Mouse (Mus musculus): ENCODE data around the gene Efna5. TPM values are rescaled to one million over a fixed set of nuclear protein-coding genes. Genes with fewer than 3 reads are reported as not detected.

The Efna5 gene
- polyA plus RNA-seq, 1 experiment = 4.1 TPM

DNA sequence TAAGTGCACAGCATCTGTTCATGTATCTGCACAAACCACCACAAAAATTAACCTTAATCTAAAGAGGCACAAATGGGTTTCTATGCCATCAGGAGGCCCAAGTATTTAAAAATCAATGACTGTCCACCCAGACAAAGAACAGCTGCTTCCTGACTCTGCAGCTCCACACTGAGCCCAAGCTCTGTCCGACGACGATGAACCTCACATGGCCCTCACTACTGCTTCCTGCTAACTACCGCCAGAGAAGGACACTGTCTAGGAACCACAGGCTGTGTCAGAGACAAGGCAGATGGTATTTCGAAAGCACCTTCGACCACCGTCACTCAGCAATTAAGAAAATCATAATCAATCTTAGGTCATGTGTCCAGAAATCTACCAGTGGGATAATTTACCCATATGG, 29.8 kb downstream of the Efna5 start:
- no peak for DNase-seq
- 42% methylated on average over 7 of the region's 7 CpGs for WGBS
- TF ChIP-seq CTCF (IDR thresholded peaks at IDR 0.05; ENCODE audit: borderline replicate concordance, insufficient read depth, low read depth, low read length) (no peak), POLR2A (IDR thresholded peaks at IDR 0.05; ENCODE audit: borderline replicate concordance, insufficient read depth, low read length) (no peak)

DNA sequence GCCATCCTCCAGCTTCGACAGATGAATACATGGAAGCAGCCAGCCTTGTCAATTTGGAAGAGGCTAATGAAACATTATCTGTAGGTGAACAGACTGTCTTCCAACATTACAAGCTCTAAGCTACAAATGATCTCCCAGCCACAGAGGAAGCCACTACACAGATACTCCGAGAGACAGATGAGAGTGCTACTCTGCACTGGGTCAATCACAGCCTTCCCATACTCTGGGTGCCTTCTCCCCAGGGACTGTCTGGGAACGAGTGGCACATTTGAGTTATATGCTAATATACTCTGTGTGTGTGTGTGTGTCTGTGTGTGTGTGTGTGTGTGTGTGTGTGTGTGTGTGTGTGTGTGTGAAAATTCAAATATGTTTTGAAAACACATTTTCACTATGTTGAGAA, 30.5 kb downstream of the Efna5 start:
- TF ChIP-seq POLR2A (IDR thresholded peaks at IDR 0.05; ENCODE audit: borderline replicate concordance, insufficient read depth, low read length) (no peak), CTCF (IDR thresholded peaks at IDR 0.05; ENCODE audit: borderline replicate concordance, insufficient read depth, low read depth, low read length) (no peak)
- Histone ChIP-seq H3K27ac (ENCODE audit: insufficient read depth, low read length) (no peak overlapping the region), H3K4me3 (replicated peaks; ENCODE audit: insufficient read depth, low read depth, low read length) (no peak overlapping the region), H3K27me3 (ENCODE audit: control insufficient read depth, insufficient read depth, low read length) (no peaks in the 10 kb centered on the region), H3K4me1 (ENCODE audit: control insufficient read depth, insufficient read depth, low read length) (no peaks in the 10 kb centered on the region)
- no peak for DNase-seq
- WGBS = 59% methylated on average over 3 of the region's 3 CpGs

More for the DNA sequence above, 29.8 kb downstream of the Efna5 start:
- Histone ChIP-seq H3K27me3 (ENCODE audit: control insufficient read depth, insufficient read depth, low read length) (no peaks in the 10 kb centered on the region), H3K4me3 (replicated peaks; ENCODE audit: insufficient read depth, low read depth, low read length) (no peak overlapping the region), H3K4me1 (ENCODE audit: control insufficient read depth, insufficient read depth, low read length) (no peaks in the 10 kb centered on the region), H3K27ac (ENCODE audit: insufficient read depth, low read length) (no peak overlapping the region)

DNA sequence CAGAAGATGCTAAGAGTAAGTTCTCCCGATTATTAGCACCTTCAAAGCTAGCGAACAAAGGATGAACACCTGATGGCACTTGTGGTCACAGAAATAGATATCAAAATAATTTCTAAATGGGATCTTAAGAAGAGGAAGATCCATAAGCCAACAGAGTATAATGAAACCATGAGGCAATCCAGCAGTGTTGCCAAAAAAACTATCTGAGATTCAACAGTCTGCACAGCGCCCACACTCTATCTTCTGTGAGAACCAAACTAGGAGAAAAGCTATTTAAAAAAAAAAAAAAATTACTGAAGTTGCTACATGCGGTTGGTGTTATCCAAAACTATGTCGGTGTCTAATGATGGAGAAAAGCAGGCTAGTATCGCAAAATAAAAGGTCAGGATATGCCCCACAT, 31.4 kb downstream of the Efna5 start:
- TF ChIP-seq POLR2A (IDR thresholded peaks at IDR 0.05; ENCODE audit: borderline replicate concordance, insufficient read depth, low read length) = no peak
- TF ChIP-seq CTCF (IDR thresholded peaks at IDR 0.05; ENCODE audit: borderline replicate concordance, insufficient read depth, low read depth, low read length) = no peak
- H3K4me3 ChIP-seq (replicated peaks; ENCODE audit: insufficient read depth, low read depth, low read length) = no peak overlapping the region

DNA sequence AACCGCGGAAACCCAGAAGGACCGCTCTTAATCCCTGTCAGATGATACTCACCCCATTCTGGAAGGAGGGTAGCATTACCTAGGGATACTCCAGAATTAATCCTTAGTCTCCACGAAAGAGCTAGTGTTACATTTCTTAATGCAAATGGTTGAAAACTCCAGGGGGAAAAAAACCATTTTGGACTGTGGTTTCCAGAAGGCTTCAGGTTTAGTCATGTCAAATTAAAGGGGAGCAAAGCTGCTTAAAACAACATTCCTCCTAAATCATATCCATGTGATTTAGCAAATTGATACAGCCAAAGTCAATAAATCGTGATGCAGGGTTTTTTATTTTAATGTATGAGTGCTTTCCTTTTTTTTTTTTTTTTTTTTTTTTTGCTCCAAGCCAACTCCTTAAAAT, 35.5 kb downstream of the Efna5 start:
- TF ChIP-seq POLR2A (IDR thresholded peaks at IDR 0.05; ENCODE audit: borderline replicate concordance, insufficient read depth, low read length) = no peak
- no peak for TF ChIP-seq CTCF (IDR thresholded peaks at IDR 0.05; ENCODE audit: borderline replicate concordance, insufficient read depth, low read depth, low read length)
- DNase-seq = no peak
- no peaks in the 10 kb centered on the region for H3K4me1 ChIP-seq (ENCODE audit: control insufficient read depth, insufficient read depth, low read length)
- H3K4me3 ChIP-seq (replicated peaks; ENCODE audit: insufficient read depth, low read depth, low read length) = no peak overlapping the region
- H3K27ac ChIP-seq (ENCODE audit: insufficient read depth, low read length) = no peak overlapping the region
- no peaks in the 10 kb centered on the region for H3K27me3 ChIP-seq (ENCODE audit: control insufficient read depth, insufficient read depth, low read length)
- WGBS = 57% methylated on average over 5 of the region's 5 CpGs

More for the DNA sequence above, 31.4 kb downstream of the Efna5 start:
- Histone ChIP-seq H3K27ac (ENCODE audit: insufficient read depth, low read length) (no peak overlapping the region), H3K4me1 (ENCODE audit: control insufficient read depth, insufficient read depth, low read length) (no peaks in the 10 kb centered on the region), H3K27me3 (ENCODE audit: control insufficient read depth, insufficient read depth, low read length) (no peaks in the 10 kb centered on the region)
- 84% methylated on average over 6 of the region's 6 CpGs for WGBS
- DNase-seq = no peak

DNA sequence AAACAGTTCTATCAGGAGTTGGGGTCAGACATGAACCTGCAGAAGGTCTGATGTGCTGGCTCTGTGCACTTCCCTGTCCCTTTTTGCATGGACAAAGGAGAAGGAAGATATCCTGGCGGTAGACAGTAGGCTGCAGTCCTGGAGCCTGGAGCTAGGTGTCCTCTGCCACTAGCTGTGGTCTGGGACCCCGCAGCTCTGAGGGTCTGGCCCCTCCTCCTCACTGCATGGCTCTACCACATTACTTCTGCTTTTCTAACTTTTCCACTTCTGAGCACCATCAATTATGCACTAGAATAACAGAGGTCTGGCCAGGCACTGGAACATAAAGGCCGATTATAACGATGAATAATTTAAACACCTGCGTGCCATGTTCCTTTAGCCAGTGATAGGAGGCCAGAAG, 36.8 kb downstream of the Efna5 start:
- Histone ChIP-seq H3K4me3 (replicated peaks; ENCODE audit: insufficient read depth, low read depth, low read length) (no peak overlapping the region), H3K27ac (ENCODE audit: insufficient read depth, low read length) (no peak overlapping the region), H3K4me1 (ENCODE audit: control insufficient read depth, insufficient read depth, low read length) (no peaks in the 10 kb centered on the region), H3K27me3 (ENCODE audit: control insufficient read depth, insufficient read depth, low read length) (no peaks in the 10 kb centered on the region)
- no peak for DNase-seq
- TF ChIP-seq CTCF (IDR thresholded peaks at IDR 0.05; ENCODE audit: borderline replicate concordance, insufficient read depth, low read depth, low read length) (no peak), POLR2A (IDR thresholded peaks at IDR 0.05; ENCODE audit: borderline replicate concordance, insufficient read depth, low read length) (no peak)
- WGBS = 39% methylated on average over 5 of the region's 5 CpGs

DNA sequence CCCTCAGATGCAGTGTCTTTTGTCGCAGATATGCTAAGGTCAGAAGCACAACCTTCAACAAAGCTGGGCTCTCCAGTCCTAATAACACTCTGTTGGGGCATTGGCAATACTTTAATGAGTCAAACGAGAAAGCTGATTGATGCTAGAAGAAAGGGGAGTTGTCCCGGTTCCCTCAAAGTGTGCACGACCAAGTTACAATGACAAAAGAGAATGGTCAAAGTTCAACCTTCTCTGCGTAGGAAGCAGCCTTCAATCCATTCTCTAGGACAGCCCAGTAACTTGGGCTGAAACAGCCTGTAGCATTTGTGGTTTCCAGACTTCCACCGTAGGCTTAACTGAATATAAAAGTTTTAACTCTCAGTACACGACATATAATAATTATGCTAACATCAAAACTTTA, 43.8 kb downstream of the Efna5 start:
- TF ChIP-seq CTCF (IDR thresholded peaks at IDR 0.05; ENCODE audit: borderline replicate concordance, insufficient read depth, low read depth, low read length) (no peak), POLR2A (IDR thresholded peaks at IDR 0.05; ENCODE audit: borderline replicate concordance, insufficient read depth, low read length) (no peak)
- H3K27ac ChIP-seq (ENCODE audit: insufficient read depth, low read length) = no peak overlapping the region
- 40% methylated on average over 7 of the region's 7 CpGs for WGBS

DNA sequence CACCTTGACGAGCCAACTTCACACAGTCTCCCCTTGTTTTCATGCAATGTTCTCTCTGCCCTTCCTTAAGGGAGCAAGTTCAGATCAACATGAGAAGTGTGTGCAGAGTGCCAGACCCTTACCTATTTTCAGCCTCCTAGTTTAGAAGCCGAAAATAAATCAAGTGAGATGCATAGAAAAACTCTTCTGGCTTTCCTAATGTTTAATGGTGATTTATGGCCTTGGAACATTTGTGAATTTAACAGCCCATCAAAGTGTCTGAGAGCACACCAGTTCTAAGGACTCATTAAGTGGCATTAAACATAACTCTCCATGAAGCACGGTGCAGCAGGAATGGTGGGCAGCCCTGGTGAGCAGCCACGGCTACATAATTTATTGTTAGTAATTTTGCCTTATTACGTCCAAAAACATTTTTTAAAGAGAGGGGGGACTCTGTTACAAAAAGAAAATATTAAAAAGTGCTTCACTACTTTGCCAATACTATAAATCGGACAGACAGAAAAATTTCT, 44.5 kb downstream of the Efna5 start:
- Histone ChIP-seq H3K27me3 (ENCODE audit: control insufficient read depth, insufficient read depth, low read length) (no peaks in the 10 kb centered on the region), H3K27ac (ENCODE audit: insufficient read depth, low read length) (no peak overlapping the region), H3K4me1 (ENCODE audit: control insufficient read depth, insufficient read depth, low read length) (no peaks in the 10 kb centered on the region), H3K4me3 (replicated peaks; ENCODE audit: insufficient read depth, low read depth, low read length) (no peak overlapping the region)
- WGBS = 88% methylated on average over 6 of the region's 6 CpGs
- no peak for DNase-seq
- TF ChIP-seq CTCF (IDR thresholded peaks at IDR 0.05; ENCODE audit: borderline replicate concordance, insufficient read depth, low read depth, low read length) (no peak), POLR2A (IDR thresholded peaks at IDR 0.05; ENCODE audit: borderline replicate concordance, insufficient read depth, low read length) (no peak)

More for the DNA sequence above, 43.8 kb downstream of the Efna5 start:
- H3K4me3 ChIP-seq (replicated peaks; ENCODE audit: insufficient read depth, low read depth, low read length) = no peak overlapping the region
- DNase-seq = no peak
- no peaks in the 10 kb centered on the region for H3K27me3 ChIP-seq (ENCODE audit: control insufficient read depth, insufficient read depth, low read length)
- H3K4me1 ChIP-seq (ENCODE audit: control insufficient read depth, insufficient read depth, low read length) = no peaks in the 10 kb centered on the region

DNA sequence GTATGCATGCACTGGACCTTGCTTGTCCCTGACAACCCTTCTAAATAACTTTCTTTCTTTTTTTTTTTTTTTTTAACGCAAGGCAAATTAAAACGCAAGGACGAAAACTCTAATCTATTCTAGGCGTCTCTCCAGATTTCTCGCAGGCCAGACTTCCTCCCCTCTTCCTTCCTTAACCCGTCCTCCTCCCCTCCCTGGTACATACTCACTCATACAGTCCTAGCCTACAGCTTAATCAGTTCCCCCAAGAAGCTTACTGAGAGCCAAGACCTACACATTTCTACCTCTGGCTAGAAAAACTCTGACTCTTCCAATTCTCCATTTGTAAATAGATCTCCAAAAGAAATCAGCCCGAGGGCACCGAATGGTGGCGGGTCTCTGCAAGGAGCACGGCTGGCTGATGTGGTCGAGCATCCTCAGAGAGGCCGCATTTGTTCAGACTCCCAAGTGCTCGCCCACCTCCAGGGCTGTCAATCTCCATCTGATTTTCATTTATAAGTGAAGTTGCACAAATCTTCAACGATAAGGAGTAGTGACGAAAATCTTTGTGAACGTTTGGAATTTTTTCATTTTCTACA, 48.5 kb downstream of the Efna5 start:
- DNase-seq = no peak
- no peaks in the 10 kb centered on the region for H3K4me1 ChIP-seq (ENCODE audit: control insufficient read depth, insufficient read depth, low read length)
- WGBS = 76% methylated on average over 16 of the region's 16 CpGs
- H3K4me3 ChIP-seq (replicated peaks; ENCODE audit: insufficient read depth, low read depth, low read length) = no peak overlapping the region
- no peaks in the 10 kb centered on the region for H3K27me3 ChIP-seq (ENCODE audit: control insufficient read depth, insufficient read depth, low read length)
- H3K27ac ChIP-seq (ENCODE audit: insufficient read depth, low read length) = no peak overlapping the region
- no peak for TF ChIP-seq POLR2A (IDR thresholded peaks at IDR 0.05; ENCODE audit: borderline replicate concordance, insufficient read depth, low read length)
- TF ChIP-seq CTCF (IDR thresholded peaks at IDR 0.05; ENCODE audit: borderline replicate concordance, insufficient read depth, low read depth, low read length) = no peak

All from cerebellum, adult 2 months (tissue).